Mouse (Mus musculus) heart, embryonic 14.5 days (tissue): Measurements from ENCODE around the gene Hamp2. TPM values are rescaled to one million over a fixed set of nuclear protein-coding genes. Genes with fewer than 3 reads are reported as not detected.
"Not testable (repeated sequence)": the region's sequence is repeated elsewhere in the genome, so short reads cannot be mapped to it uniquely, and the experiment has no call there.

ENCODE experiments used
- ATAC-seq: fragments of 200-750 bp; cut with Nextera tagmentation; 2 replicates; pipeline ENCODE4 v1.8.0; 2017; ENCODE audit warnings: low read depth, moderate TSS enrichment; ENCODE audit not compliant: insufficient number of reproducible peaks, insufficient read depth, low FRiP score
- H3K27ac ChIP-seq, 2 experiments: fragments of 200-500 bp in 1 of 2; fragments of 300-500 bp in 1 of 2; sonication (generic) in 1 of 2; replicated peaks in 1 of 2; 2 replicates each; pipeline ENCODE4 v1.5.1; 2012 to 2014; ENCODE audit warnings: low read depth in 2 of 2, low read length in 2 of 2, control low read depth in 1 of 2, mild to moderate bottlenecking in 1 of 2, mixed read lengths in 1 of 2; ENCODE audit not compliant: control insufficient read depth in 1 of 2, insufficient read depth in 1 of 2
- H3K27me3 ChIP-seq: fragments of 300-500 bp; sonication (generic); 2 replicates; pipeline ENCODE4 v1.6.1; 2014; ENCODE audit warnings: mild to moderate bottlenecking, low read length, control low read depth; ENCODE audit not compliant: control insufficient read depth, insufficient read depth
- H3K36me3 ChIP-seq: fragments of 300-500 bp; sonication (generic); 2 replicates; pipeline ENCODE4 v1.6.1; 2014; ENCODE audit warnings: mild to moderate bottlenecking, control low read depth, low read length, mixed read lengths; ENCODE audit not compliant: control insufficient read depth, insufficient read depth
- H3K4me1 ChIP-seq, 2 experiments: fragments of 200-500 bp in 1 of 2; fragments of 300-500 bp in 1 of 2; sonication (generic) in 1 of 2; 2 replicates each; pipeline ENCODE4 v1.6.1; 2012 to 2014; ENCODE audit warnings: low read length in 2 of 2, control low read depth in 1 of 2, mixed read lengths in 1 of 2; ENCODE audit not compliant: control insufficient read depth in 2 of 2, insufficient read depth in 2 of 2
- H3K4me2 ChIP-seq: fragments of 300-500 bp; sonication (generic); 2 replicates; pipeline ENCODE4 v1.6.1; 2014; ENCODE audit warnings: mild to moderate bottlenecking, low read length
- H3K4me3 ChIP-seq, 2 experiments: fragments of 200-500 bp in 1 of 2; fragments of 300-500 bp in 1 of 2; sonication (generic) in 1 of 2; 2 replicates each; pipeline ENCODE4 v1.5.1; 2012 to 2014; ENCODE audit warnings: low read length in 2 of 2, mild to moderate bottlenecking in 2 of 2, control low read depth in 1 of 2, low read depth in 1 of 2, moderate library complexity in 1 of 2; ENCODE audit not compliant: control insufficient read depth in 1 of 2, insufficient read depth in 1 of 2
- H3K9ac ChIP-seq: fragments of 300-500 bp; sonication (generic); 2 replicates; pipeline ENCODE4 v1.6.1; 2014; ENCODE audit warnings: mild to moderate bottlenecking, low read length
- H3K9me3 ChIP-seq: fragments of 300-500 bp; sonication (generic); 2 replicates; pipeline ENCODE4 v1.6.1; 2016; ENCODE audit warnings: low read length, control low read depth; ENCODE audit not compliant: control insufficient read depth
- WGBS: fragments of 180-500 bp; shearing (Covaris S2); extraction: QIAGEN DNeasy Blood & Tissue Kit; methylation state at CpG from one replicate; pipeline ENCODE4 v1.1.7; 2014; 5-methylcytosine and 5-hydroxymethylcytosine counted together
- polyA plus RNA-seq: library from polyadenylated mRNA; unstranded; fragments of >200 nt; fragmentation: Nextera tagmentation; extraction: Ambion mirVana; gene quantifications from 2 replicates; pipeline ENCODE4 v1.2.1, GENCODE M21; 2014

The Hamp2 gene
- polyA plus RNA-seq, 1 experiment from 2014 or later, result not detected

DNA sequence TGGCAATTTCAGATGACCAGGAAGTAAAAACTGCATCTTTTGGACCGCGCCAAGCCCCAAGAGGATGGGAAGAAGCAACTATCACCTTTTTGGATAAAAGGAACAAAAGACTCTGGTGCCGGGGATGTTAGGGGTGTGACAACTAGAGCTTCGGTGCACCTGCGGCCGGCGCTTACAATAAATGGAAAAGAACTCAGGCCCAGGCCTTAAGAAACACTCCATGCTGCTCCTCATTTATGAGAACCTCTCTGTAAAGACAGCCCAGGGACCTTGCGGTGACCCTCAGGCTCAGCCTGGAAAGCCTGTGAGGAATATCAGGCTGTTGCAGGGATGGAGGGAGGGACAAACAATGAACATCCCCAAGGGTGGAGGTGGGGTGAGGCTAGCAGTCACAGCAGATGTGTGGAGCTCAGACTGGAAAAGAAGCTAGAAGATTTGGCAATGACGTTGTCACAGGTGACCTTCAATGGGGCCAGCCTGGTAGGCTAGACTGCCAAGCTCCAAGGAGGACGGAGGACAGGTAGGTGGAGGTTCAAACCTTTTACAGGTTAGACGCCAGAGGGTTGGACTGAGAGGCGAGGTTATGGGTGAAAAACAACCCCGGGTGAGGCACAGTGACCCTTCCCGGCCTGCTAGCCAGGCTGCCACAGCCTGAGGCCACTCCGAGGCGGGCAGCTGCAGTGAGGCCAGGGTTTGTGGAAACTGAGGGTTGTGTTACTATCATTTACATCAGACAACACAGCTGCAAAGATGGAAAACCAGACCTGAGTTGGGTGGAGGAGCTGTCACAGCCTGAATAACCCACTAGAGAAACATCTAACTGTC is 28.2 kb upstream of the Hamp2 start:
- no peaks in the 10 kb centered on the region for H3K9me3 ChIP-seq
- no peak overlapping the region for H3K27ac ChIP-seq
- peaks cover 68% of the 10 kb centered on the region for H3K36me3 ChIP-seq
- H3K4me1 ChIP-seq, result peaks cover 3 to 9% of the 10 kb centered on the region in 2 experiments; a peak in 3 of 4 replicates
- WGBS, result 90% methylated on average over 16 of the region's 16 CpGs
- no peak overlapping the region for H3K9ac ChIP-seq
- ATAC-seq, result no peak
- no peaks in the 10 kb centered on the region for H3K27me3 ChIP-seq
- H3K4me3 ChIP-seq, result no peak overlapping the region
- H3K4me2 ChIP-seq, result no peak overlapping the region

DNA sequence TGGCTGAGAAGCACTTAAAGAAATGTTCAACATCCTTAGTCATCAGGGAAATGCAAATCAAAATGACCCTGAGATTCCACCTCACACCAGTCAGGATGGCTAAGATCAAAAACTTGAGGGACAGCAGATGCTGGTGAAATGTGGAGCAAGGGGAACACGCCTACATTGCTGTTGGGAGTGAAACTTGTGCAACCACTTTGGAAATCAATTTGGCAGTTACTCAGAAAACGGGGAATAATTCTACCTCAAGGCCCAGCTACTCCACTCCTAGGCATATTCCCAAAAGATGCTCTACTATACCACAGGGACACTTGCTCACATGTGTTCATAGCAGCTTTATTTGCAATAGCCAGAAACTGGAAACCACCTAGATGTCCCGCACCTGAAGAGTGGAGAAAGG is 25.4 kb upstream of the Hamp2 start:
- not testable (repeated sequence) for H3K4me3 ChIP-seq
- 91% methylated on average over 3 of the region's 3 CpGs for WGBS
- peaks cover 82% of the 10 kb centered on the region for H3K36me3 ChIP-seq

DNA sequence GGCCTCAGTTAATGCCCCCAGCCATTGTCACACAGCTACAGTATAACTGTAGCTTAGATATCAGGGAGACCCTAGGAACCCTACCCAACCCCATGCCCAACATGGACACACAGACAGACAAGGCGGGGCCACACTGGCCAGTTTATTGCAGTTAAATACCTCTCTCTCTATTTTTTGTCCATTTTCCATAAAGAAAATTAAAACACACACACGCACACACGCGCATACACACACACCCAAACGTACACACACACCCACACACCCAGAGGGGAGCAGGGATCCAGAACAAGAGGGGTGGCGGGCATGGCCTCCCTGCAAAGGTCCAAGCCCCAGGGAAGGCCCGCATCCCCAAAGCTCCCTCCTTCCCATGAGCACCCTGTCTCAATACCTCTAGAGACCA is 21.4 kb upstream of the Hamp2 start:
- Histone ChIP-seq H3K4me1 (no peaks in the 10 kb centered on the region), H3K27ac (no peak overlapping the region), H3K27me3 (no peaks in the 10 kb centered on the region), H3K9ac (no peak overlapping the region), H3K4me2 (no peak overlapping the region), H3K4me3 (no peak overlapping the region), H3K9me3 (no peaks in the 10 kb centered on the region), H3K36me3 (peaks cover 42% of the 10 kb centered on the region)
- 95% methylated on average over 7 of the region's 7 CpGs for WGBS
- ATAC-seq, result no peak

More for the DNA sequence above, 25.4 kb upstream of the Hamp2 start:
- not testable (repeated sequence) for H3K27me3 ChIP-seq, H3K9ac ChIP-seq, H3K4me1 ChIP-seq, H3K9me3 ChIP-seq, ATAC-seq, H3K27ac ChIP-seq, H3K4me2 ChIP-seq

DNA sequence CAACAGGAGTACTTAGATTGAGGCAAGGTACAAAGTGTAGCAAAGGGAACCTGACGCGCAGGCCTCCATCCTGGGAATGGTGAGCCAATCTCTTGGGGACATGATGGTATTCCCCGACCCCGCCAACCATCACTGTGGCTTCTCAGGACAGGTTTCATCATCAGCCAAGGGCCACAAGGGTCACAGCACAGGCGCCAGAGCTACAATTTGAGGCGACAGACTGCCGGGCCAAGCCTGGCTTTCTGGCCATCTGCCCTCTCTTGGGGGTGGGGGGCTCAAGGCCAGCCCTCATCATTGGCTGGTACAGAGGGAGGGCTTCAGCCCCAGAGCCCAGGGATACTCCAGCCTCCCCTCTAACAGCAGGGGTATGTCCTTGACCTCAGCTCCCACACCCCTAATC is 21.0 kb upstream of the Hamp2 start:
- not testable (repeated sequence) for H3K27me3 ChIP-seq, H3K4me1 ChIP-seq, H3K4me3 ChIP-seq, H3K9ac ChIP-seq, H3K9me3 ChIP-seq, H3K27ac ChIP-seq, H3K4me2 ChIP-seq, ATAC-seq
- H3K36me3 ChIP-seq, result peaks cover 38% of the 10 kb centered on the region
- 83% methylated on average over 7 of the region's 7 CpGs for WGBS

DNA sequence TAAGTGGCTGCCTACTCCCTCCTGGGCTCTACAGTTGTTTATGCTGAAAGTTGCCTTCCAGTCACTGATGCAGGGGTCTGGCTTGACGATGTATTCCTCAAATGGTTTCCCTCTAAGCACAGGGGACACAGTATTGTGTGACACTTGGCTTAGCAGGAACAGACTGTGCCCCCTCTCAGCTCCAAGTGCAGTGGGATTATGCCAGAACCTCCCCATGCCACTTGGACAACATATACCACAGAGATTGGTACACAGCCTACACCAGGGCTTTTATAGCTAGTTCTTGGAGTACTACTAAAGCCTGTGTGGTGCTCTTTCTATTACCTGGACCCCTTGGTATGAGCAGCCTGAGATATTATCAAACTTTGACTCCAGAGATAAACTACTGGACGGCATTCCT is 20.2 kb upstream of the Hamp2 start:
- not testable (repeated sequence) for H3K9ac ChIP-seq, H3K9me3 ChIP-seq, H3K4me2 ChIP-seq, H3K4me1 ChIP-seq, H3K4me3 ChIP-seq, ATAC-seq, H3K27me3 ChIP-seq, H3K27ac ChIP-seq
- 47% methylated on average over 2 of the region's 2 CpGs for WGBS
- H3K36me3 ChIP-seq, result peaks cover 30% of the 10 kb centered on the region

DNA sequence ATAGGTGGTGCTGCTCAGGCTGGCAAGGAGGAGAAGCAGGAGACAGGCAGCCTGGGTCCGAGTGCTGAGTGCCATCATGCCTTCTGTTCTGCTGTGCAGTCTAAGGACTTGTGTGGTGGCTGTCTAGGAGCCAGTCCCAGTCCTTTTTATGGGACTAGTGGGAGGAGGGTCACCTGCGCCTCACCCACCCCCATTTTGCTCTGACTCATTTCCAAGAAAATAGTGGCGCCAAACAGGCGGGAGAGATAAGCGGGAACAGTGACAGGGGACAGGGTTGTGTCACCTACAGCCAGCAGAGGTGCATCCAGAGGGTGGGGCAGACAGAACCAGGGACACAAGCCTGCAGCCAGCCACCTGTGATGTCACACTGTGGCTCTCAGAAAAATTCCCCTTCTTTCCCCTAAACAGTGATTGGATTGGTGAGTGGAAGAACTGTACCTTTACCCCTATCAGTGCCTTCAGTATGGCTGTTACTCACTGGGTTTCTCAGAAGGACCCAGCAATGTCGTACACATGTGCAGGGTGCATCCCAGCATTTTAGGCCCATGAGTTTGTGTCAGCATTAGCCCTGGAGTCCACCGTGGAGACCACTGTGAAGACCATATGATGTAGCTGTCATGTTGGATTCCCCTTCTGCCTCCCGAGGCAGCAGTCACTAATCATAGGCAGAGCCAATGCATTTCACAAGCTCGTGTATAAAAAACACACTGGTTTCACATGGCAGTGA is 19.6 kb upstream of the Hamp2 start, which contains the start of gene Hamp:
TSS of gene Hamp (minus strand) at position 124 of the 727 bp plus-strand sequence.
- H3K4me2 ChIP-seq, result no peak within 1 kb of the TSS
- peaks cover 24% of the 10 kb centered on the region for H3K36me3 ChIP-seq
- H3K4me1 ChIP-seq, result no peaks in the 10 kb centered on the region
- ATAC-seq, result no peak
- WGBS, result 61% methylated on average over 9 of the region's 9 CpGs
- H3K27me3 ChIP-seq, result no peaks in the 10 kb centered on the region
- no peak within 1 kb of the TSS for H3K27ac ChIP-seq
- H3K9me3 ChIP-seq, result no peaks in the 10 kb centered on the region
- H3K4me3 ChIP-seq, result no peak within 1 kb of the TSS
- no peak within 1 kb of the TSS for H3K9ac ChIP-seq

DNA sequence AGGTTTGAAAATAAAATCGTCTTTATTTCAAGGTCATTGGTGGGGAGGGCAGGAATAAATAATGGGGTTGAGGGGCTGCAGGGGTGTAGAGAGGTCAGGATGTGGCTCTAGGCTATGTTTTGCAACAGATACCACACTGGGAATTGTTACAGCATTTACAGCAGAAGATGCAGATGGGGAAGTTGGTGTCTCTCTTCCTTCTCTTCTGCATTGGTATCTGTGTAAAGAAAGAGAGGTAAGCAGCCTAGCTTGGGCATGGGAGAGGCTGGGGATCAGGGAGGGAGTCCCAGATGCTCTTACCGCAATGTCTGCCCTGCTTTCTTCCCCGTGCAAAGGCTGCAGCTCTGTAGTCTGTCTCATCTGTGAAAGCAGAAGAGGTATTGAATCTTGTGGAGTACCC is 17.9 kb upstream of the Hamp2 start:
- H3K4me1 ChIP-seq, H3K4me3 ChIP-seq, H3K9me3 ChIP-seq, ATAC-seq, H3K27me3 ChIP-seq, H3K9ac ChIP-seq, H3K4me2 ChIP-seq, H3K27ac ChIP-seq: not testable (repeated sequence)
- peaks cover 18% of the 10 kb centered on the region for H3K36me3 ChIP-seq
- 42% methylated on average over 3 of the region's 3 CpGs for WGBS
